Mouse (Mus musculus): ENCODE measurements around the gene Sdf2l1. TPM values are rescaled to one million over a fixed set of nuclear protein-coding genes. Genes with fewer than 3 reads are reported as not detected.
A peak's percentile ranks its signal among the peaks of the same experiment; 100 is the strongest.

Gene Sdf2l1
- polyA plus RNA-seq, 2 experiments: 22.4 to 41.0 TPM

DNA sequence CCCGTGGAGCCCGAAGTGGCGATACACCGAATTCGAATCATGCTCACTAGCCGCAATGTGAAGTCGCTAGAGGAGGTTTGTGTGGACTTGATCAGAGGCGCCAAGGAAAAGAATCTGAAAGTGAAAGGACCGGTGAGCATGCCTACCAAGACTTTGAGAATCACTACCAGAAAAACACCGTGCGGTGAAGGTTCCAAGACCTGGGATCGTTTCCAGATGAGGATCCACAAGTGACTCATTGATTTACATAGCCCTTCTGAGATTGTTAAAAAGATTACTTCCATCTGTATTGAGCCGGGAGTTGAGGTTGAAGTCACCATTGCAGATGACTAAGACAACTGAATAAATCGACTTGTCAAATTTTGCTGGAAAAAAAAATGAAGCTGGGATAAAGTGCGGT is 5.2 kb upstream of the Sdf2l1 start:
- Histone ChIP-seq H3K36me3 (replicated peaks; ENCODE audit: control insufficient read depth, insufficient read depth, low read depth) (no peaks in the 10 kb centered on the region), H3K27ac (no peak overlapping the region), H3K27me3 (ENCODE audit: control insufficient read depth, insufficient read depth, low read length) (no peaks in the 10 kb centered on the region), H3K9ac (replicated peaks) (no peak overlapping the region), H3K9me3 (ENCODE audit: control insufficient read depth, low read length) (no peaks in the 10 kb centered on the region), H3K4me2 (ENCODE audit: low read depth) (no peak overlapping the region), H3K4me1 (replicated peaks; ENCODE audit: control insufficient read depth in 2 of 2, insufficient read depth in 2 of 2, low read length in 1 of 2) (peaks cover 4 to 5% of the 10 kb centered on the region in 2 experiments; a peak in 3 of 4 replicates), H3K4me3 (ENCODE audit: insufficient read depth in 1 of 2, low read depth in 2 of 2, low read length in 2 of 2) (no peak overlapping the region)
- ATAC-seq (ENCODE audit: insufficient read depth) (no peak), DNase-seq (ENCODE audit: low read depth in 3 of 3, low spot score in 3 of 3) (no peak)
- 72% methylated on average over 15 of the region's 15 CpGs for WGBS (ENCODE audit: insufficient replicate concordance)
- TF ChIP-seq EP300 (IDR thresholded peaks at IDR 0.05; ENCODE audit: low read depth): no peak
- no peak for TF ChIP-seq CTCF (IDR thresholded peaks at IDR 0.05; ENCODE audit: low read depth)

DNA sequence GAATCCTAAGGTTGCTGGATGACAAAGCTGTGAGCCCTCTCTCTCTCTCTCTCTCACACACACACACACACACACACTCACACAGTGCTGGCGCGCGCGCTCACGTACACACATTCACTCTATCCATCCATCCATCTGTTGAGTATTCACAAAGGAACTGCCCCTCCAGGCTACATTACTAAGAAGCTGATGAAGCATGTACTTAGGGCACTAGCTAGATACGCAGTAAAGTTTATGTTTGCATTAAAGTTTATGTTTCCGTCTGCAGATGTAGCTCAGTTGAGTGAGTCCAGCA is 670 bp upstream of the Sdf2l1 start:
- ATAC-seq (ENCODE audit: insufficient read depth) (peak; percentile 13; the same call in 1 of the 2 replicates), DNase-seq (ENCODE audit: low read depth in 3 of 3, low spot score in 3 of 3) (no peak)
- Histone ChIP-seq H3K4me2 (ENCODE audit: low read depth) (peak overlapping the region; percentile 100), H3K4me1 (replicated peaks; ENCODE audit: control insufficient read depth in 2 of 2, insufficient read depth in 2 of 2, low read length in 1 of 2) (peaks cover 9 to 11% of the 10 kb centered on the region in 2 experiments), H3K36me3 (replicated peaks; ENCODE audit: control insufficient read depth, insufficient read depth, low read depth) (no peaks in the 10 kb centered on the region), H3K9ac (replicated peaks) (peak overlapping the region; percentile 64), H3K27me3 (ENCODE audit: control insufficient read depth, insufficient read depth, low read length) (no peaks in the 10 kb centered on the region), H3K4me3 (ENCODE audit: insufficient read depth in 1 of 2, low read depth in 2 of 2, low read length in 2 of 2) (peak overlapping the region; percentile 60 to 76), H3K9me3 (ENCODE audit: control insufficient read depth, low read length) (no peaks in the 10 kb centered on the region), H3K27ac (peak overlapping the region; percentile 36; the same call in 1 of the 2 replicates)
- TF ChIP-seq CTCF (IDR thresholded peaks at IDR 0.05; ENCODE audit: low read depth) (no peak), EP300 (IDR thresholded peaks at IDR 0.05; ENCODE audit: low read depth) (no peak)
- 43% methylated on average over 7 of the region's 7 CpGs for WGBS (ENCODE audit: insufficient replicate concordance)

DNA sequence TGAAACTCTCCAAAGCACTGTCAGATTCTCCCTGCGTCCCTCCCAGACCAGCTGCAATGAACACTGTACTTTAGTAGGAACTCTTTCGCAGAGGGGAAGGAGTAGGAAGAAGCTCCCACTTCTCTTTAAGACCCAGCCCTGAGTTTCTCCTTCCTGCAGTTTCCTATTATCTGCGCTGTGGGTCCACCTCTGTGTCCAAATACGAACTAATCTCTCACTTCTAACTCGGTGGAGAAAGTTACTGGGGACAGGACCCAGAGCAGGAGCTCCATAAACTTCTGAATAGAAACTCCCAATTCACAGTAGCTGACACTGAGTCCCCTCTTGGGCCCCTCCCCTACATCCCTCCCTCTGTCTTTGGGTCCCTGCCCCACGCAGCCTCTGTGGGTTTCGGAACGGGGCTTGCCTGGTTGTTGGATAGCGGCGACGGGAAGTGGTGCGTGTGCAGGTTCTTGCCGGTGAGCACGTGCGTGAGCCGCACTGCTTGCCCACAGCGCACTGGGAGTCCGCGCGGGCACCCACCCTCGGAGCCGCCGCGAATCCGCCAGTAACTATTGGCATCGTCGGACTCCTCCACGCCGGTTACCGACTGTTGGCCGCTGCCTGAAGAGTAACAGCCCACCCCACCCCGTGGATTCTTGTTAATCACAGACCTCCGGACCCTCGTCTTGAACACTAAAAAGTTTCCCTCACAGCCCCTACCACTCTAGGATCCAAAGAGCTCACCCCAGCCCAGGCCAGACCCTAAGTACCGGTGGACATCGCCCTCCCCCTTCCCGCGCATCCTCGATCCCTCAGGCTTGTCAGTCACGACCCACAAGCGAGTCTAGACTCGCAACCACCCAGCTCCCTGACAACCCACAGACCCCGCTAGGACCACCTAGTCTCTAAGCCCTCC is 743 bp downstream of the Sdf2l1 start:
- ATAC-seq (ENCODE audit: insufficient read depth) (no peak), DNase-seq (ENCODE audit: low read depth in 3 of 3, low spot score in 3 of 3) (no peak)
- H3K4me1 ChIP-seq (replicated peaks; ENCODE audit: control insufficient read depth in 2 of 2, insufficient read depth in 2 of 2, low read length in 1 of 2): peaks cover 9 to 11% of the 10 kb centered on the region in 2 experiments
- no peaks in the 10 kb centered on the region for H3K27me3 ChIP-seq (ENCODE audit: control insufficient read depth, insufficient read depth, low read length)
- H3K27ac ChIP-seq: peak overlapping the region; percentile 48
- TF ChIP-seq CTCF (IDR thresholded peaks at IDR 0.05; ENCODE audit: low read depth): no peak
- no peak for TF ChIP-seq EP300 (IDR thresholded peaks at IDR 0.05; ENCODE audit: low read depth)
- peak overlapping the region; percentile 100 for H3K4me2 ChIP-seq (ENCODE audit: low read depth)
- 3% methylated on average over 43 of the region's 43 CpGs for WGBS (ENCODE audit: insufficient replicate concordance)
- peak overlapping the region; percentile 76 to 83 for H3K4me3 ChIP-seq (ENCODE audit: insufficient read depth in 1 of 2, low read depth in 2 of 2, low read length in 2 of 2)
- no peaks in the 10 kb centered on the region for H3K36me3 ChIP-seq (replicated peaks; ENCODE audit: control insufficient read depth, insufficient read depth, low read depth)
- H3K9me3 ChIP-seq (ENCODE audit: control insufficient read depth, low read length): no peaks in the 10 kb centered on the region
- peak overlapping the region; percentile 88 for H3K9ac ChIP-seq (replicated peaks)

DNA sequence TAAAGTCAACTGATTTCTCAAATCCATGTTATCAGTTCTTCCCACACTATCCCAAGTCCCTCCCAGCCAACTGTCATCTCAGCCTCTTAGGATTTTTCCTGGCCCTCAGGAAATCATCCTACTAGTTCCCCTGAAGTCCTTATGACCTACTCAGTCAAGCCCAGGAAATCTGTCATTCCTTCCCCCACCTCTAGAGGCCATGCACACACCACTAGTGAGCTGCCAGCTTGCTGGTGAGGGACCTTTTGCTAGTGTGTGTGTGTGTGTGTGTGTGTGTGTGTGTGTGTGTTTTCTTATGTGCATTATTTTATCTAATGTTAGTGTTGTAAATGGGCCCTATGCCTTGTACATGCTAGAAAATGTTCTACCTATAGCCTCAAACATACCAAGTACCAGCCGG is 4.9 kb downstream of the Sdf2l1 start:
- Histone ChIP-seq H3K36me3 (replicated peaks; ENCODE audit: control insufficient read depth, insufficient read depth, low read depth) (no peaks in the 10 kb centered on the region; the same call in 1 of the 2 replicates), H3K27me3 (ENCODE audit: control insufficient read depth, insufficient read depth, low read length) (no peaks in the 10 kb centered on the region), H3K4me2 (ENCODE audit: low read depth) (no peak overlapping the region), H3K27ac (no peak overlapping the region), H3K4me3 (ENCODE audit: insufficient read depth in 1 of 2, low read depth in 2 of 2, low read length in 2 of 2) (no peak overlapping the region), H3K4me1 (replicated peaks; ENCODE audit: control insufficient read depth in 2 of 2, insufficient read depth in 2 of 2, low read length in 1 of 2) (peaks cover 6 to 15% of the 10 kb centered on the region in 2 experiments), H3K9ac (replicated peaks) (no peak overlapping the region), H3K9me3 (ENCODE audit: control insufficient read depth, low read length) (no peaks in the 10 kb centered on the region)
- ATAC-seq (ENCODE audit: insufficient read depth) (no peak), DNase-seq (ENCODE audit: low read depth in 3 of 3, low spot score in 3 of 3) (peak in 1 of 3 experiments; percentile 55)
- TF ChIP-seq CTCF (IDR thresholded peaks at IDR 0.05; ENCODE audit: low read depth) (peak; percentile 89), EP300 (IDR thresholded peaks at IDR 0.05; ENCODE audit: low read depth) (no peak)
- 90% methylated on average over 1 of the region's 1 CpGs for WGBS (ENCODE audit: insufficient replicate concordance)

DNA sequence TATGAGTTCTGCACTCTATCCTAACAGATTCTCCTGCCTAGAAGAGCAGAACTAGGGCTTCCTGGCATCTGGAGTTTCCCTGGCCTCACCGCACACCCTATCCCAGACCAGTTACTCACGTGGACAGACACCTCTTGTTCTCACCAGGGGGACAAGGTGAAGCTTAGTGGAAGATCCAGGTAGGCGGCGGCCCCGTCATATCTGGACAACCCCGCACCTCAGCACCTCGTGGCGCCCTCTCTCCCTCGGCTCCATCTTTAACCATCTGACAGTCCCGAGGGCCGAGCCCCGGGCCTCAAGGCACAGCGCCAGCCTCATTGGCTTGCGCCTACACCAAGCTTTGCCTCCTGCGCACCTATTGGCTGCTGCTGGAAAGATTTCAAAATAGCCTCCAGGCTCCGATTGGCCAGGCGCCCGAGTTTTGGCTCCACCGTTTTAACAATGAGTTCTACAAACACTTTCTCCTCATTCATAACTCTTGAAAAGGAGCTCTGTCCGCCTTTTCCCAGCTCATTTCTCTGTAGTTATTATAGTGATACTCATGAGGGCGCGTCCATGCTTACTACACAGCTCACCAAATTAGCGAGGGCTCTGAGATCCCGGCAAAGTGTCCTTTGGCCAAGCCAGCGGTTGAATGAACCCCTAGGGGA is 7.2 kb downstream of the Sdf2l1 start, which contains the start of gene 2610318N02Rik:
Gene 2610318N02Rik (minus strand): TSS at position 297 of the 650 bp plus-strand sequence.
- ATAC-seq (ENCODE audit: insufficient read depth) (peak; percentile 98), DNase-seq (ENCODE audit: low read depth in 3 of 3, low spot score in 3 of 3) (peak; percentile 82 to 84 (median 83))
- WGBS (ENCODE audit: insufficient replicate concordance): under 1% methylated on average over 25 of the region's 25 CpGs
- Histone ChIP-seq H3K9me3 (ENCODE audit: control insufficient read depth, low read length) (no peaks in the 10 kb centered on the region), H3K36me3 (replicated peaks; ENCODE audit: control insufficient read depth, insufficient read depth, low read depth) (no peaks in the 10 kb centered on the region; the same call in 1 of the 2 replicates), H3K4me2 (ENCODE audit: low read depth) (peak within 1 kb of the TSS; percentile 85), H3K27me3 (ENCODE audit: control insufficient read depth, insufficient read depth, low read length) (no peaks in the 10 kb centered on the region), H3K9ac (replicated peaks) (peak within 1 kb of the TSS; percentile 76), H3K27ac (peak within 1 kb of the TSS; percentile 70), H3K4me3 (ENCODE audit: insufficient read depth in 1 of 2, low read depth in 2 of 2, low read length in 2 of 2) (peak within 1 kb of the TSS; percentile 64 to 74), H3K4me1 (replicated peaks; ENCODE audit: control insufficient read depth in 2 of 2, insufficient read depth in 2 of 2, low read length in 1 of 2) (peaks cover 0 to 11% of the 10 kb centered on the region in 2 experiments)
- TF ChIP-seq EP300 (IDR thresholded peaks at IDR 0.05; ENCODE audit: low read depth) (no peak; the same call in 1 of the 2 replicates), CTCF (IDR thresholded peaks at IDR 0.05; ENCODE audit: low read depth) (peak; percentile 29; the same call in 1 of the 2 replicates)
